In the genomic region with DNA sequence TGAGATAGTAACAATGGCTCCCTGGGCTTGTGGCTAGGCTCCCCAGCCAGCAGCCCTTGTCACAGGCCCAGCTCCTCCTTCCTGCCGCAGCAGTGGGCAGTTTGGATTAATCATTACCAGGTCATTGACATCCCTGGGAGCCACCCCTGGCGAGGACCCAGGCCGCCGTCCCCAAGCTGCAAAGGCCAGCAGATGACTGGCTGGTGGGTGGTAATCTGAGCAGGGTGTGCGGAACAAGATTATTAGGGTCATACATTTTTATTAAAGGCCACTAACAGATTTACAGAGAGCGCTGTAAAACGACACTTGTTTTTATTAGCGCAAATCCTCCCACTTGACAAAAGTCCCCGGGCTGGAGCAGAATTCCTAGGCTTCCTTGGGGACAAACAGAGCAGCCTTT, we compare ENCODE assay signal across 10 mouse cellular contexts. TPM values are rescaled to one million over a fixed set of nuclear protein-coding genes. Genes with fewer than 3 reads are reported as not detected.
DNase-seq lines count a peak whose midpoint lies in the region; ATAC-seq and TF ChIP-seq lines count a peak whose summit lies in the region.
"Had no signal": no experiment of that assay in that cellular context is flagged by ENCODE, and none has a peak within 500 bp of the region (broad histone marks: within the 10 kb centered on the region; RNA-seq: fewer than 3 reads in every experiment).

No protein-coding gene starts in this region.

- peak; percentile 90 for ATAC-seq in kidney, postnatal 0 days (replicated peaks; ENCODE audit: low FRiP score, low read depth)
- no peak for ATAC-seq in lung, postnatal 0 days

- H3K27ac ChIP-seq in embryonic facial prominence, embryonic 10.5 days (replicated peaks) = peak overlapping the region; percentile 54; the same call in 1 of the 2 replicates
- H3K27ac ChIP-seq in kidney, postnatal 0 days = no peak overlapping the region
- no peak overlapping the region for H3K27ac ChIP-seq in lung, postnatal 0 days (ENCODE audit: low read length)
- H3K27ac ChIP-seq: forebrain, embryonic 12.5 days; liver, embryonic 15.5 days had no signal

- no peak overlapping the region for H3K4me3 ChIP-seq in embryonic facial prominence, embryonic 10.5 days
- no peak overlapping the region for H3K4me3 ChIP-seq in kidney, postnatal 0 days (replicated peaks; ENCODE audit: low read depth, low read length)
- H3K4me3 ChIP-seq in lung, postnatal 0 days (ENCODE audit: low read depth, low read length) = no peak overlapping the region
- H3K4me3 ChIP-seq: forebrain, embryonic 12.5 days; liver, embryonic 15.5 days had no signal

- H3K4me1 ChIP-seq in embryonic facial prominence, embryonic 10.5 days = peaks cover 35% of the 10 kb centered on the region
- H3K4me1 ChIP-seq in kidney, postnatal 0 days (replicated peaks; ENCODE audit: insufficient read depth, low read length) = peaks cover 14% of the 10 kb centered on the region
- no peaks in the 10 kb centered on the region for H3K4me1 ChIP-seq in lung, postnatal 0 days (ENCODE audit: insufficient read depth, low read depth, low read length)
- H3K4me1 ChIP-seq: forebrain, embryonic 12.5 days; liver, embryonic 15.5 days had no signal

- H3K4me2 ChIP-seq in kidney, postnatal 0 days (ENCODE audit: low read length) = no peak overlapping the region
- no peak overlapping the region for H3K4me2 ChIP-seq in lung, postnatal 0 days (replicated peaks; ENCODE audit: low read depth, low read length)
- H3K4me2 ChIP-seq: forebrain, embryonic 12.5 days; liver, embryonic 15.5 days had no signal

- intact Hi-C loops in left cerebral cortex, postnatal 4 days (cut with DNase I) = no loop called here

- TF ChIP-seq CTCF in kidney, postnatal 0 days (IDR thresholded peaks at IDR 0.05; ENCODE audit: low read depth) = no peak
- TF ChIP-seq CTCF in lung, postnatal 0 days (IDR thresholded peaks at IDR 0.05) = no peak

- H3K36me3 ChIP-seq in embryonic facial prominence, embryonic 10.5 days (replicated peaks) = no peaks in the 10 kb centered on the region
- no peaks in the 10 kb centered on the region for H3K36me3 ChIP-seq in kidney, postnatal 0 days (ENCODE audit: insufficient read depth, low read length)
- no peaks in the 10 kb centered on the region for H3K36me3 ChIP-seq in lung, postnatal 0 days (ENCODE audit: insufficient read depth, low read length)
- H3K36me3 ChIP-seq: forebrain, embryonic 12.5 days; liver, embryonic 15.5 days had no signal

- TF ChIP-seq EP300 in lung, postnatal 0 days (IDR thresholded peaks at IDR 0.05) = no peak

- H3K27me3 ChIP-seq in embryonic facial prominence, embryonic 10.5 days (replicated peaks; ENCODE audit: low read depth, poor library complexity, severe bottlenecking) = peaks cover 19% of the 10 kb centered on the region; the same call in 1 of the 2 replicates
- H3K27me3 ChIP-seq in kidney, postnatal 0 days (ENCODE audit: insufficient read depth, low read length) = no peaks in the 10 kb centered on the region
- no peaks in the 10 kb centered on the region for H3K27me3 ChIP-seq in lung, postnatal 0 days (replicated peaks; ENCODE audit: insufficient read depth, low read length)
- H3K27me3 ChIP-seq: forebrain, embryonic 12.5 days had no signal

- 21% methylated on average over 9 of the region's 9 CpGs for WGBS in embryonic facial prominence, embryonic 10.5 days
- 3% methylated on average over 9 of the region's 9 CpGs for WGBS in kidney, postnatal 0 days
- WGBS in lung, postnatal 0 days = 9% methylated on average over 9 of the region's 9 CpGs

- H3K9ac ChIP-seq in kidney, postnatal 0 days (ENCODE audit: low read depth, low read length) = no peak overlapping the region
- no peak overlapping the region for H3K9ac ChIP-seq in lung, postnatal 0 days (replicated peaks; ENCODE audit: low read depth)
- H3K9ac ChIP-seq: forebrain, embryonic 12.5 days; liver, embryonic 15.5 days had no signal

- H3K9me3 ChIP-seq in embryonic facial prominence, embryonic 10.5 days = no peaks in the 10 kb centered on the region
- H3K9me3 ChIP-seq in kidney, postnatal 0 days (replicated peaks; ENCODE audit: low read length) = no peaks in the 10 kb centered on the region
- no peaks in the 10 kb centered on the region for H3K9me3 ChIP-seq in lung, postnatal 0 days (ENCODE audit: low read length)
- H3K9me3 ChIP-seq: forebrain, embryonic 12.5 days; liver, embryonic 15.5 days had no signal

- peak; percentile 12 to 32 for DNase-seq in adrenal gland, adult (ENCODE audit: inconsistent age in 2 of 2, low spot score in 1 of 2)
- no peak for DNase-seq in adrenal gland, adult 8-10 months
- peak; percentile 62 for DNase-seq in embryonic facial prominence, embryonic 10.5 days (ENCODE audit: low spot score)
- peak; percentile 92 for DNase-seq in kidney, postnatal 0 days (ENCODE audit: low spot score)
- DNase-seq in lung, postnatal 0 days (ENCODE audit: low spot score) = peak; percentile 10
- no peak for DNase-seq in B cell, adult 2 months
- DNase-seq in left cerebral cortex, postnatal 4 days = no peak
- DNase-seq in layer of hippocampus, adult 9-11 months = no peak

RNA-seq across cellular contexts. Expression of gene Atp2b2, which starts 29.6 kb away (rescaled TPM):
- total RNA-seq in adrenal gland, adult 8-10 months (2022) = 10 to 100 TPM in 2 of 4 experiments, 1 to 10 TPM in 2; 6.9 to 13.6 (median 10.4) TPM
- polyA plus RNA-seq in embryonic facial prominence, embryonic 10.5 days (2016; fragmentation: Nextera tagmentation; extraction: Ambion mirVana) = 0.92 and 1.1 TPM in 2 replicates
- 0.12 and 0.13 TPM in 2 replicates for polyA plus RNA-seq in kidney, postnatal 0 days (2015; fragmentation: Nextera tagmentation; extraction: Ambion mirVana)
- 0.63 and 2.1 TPM in 2 replicates for polyA plus RNA-seq in lung, postnatal 0 days (2015; fragmentation: Nextera tagmentation; extraction: Ambion mirVana)
- total RNA-seq in left cerebral cortex, postnatal 4 days (2021) = 100 to 1,000 TPM; 204 to 209 TPM

Comparison
In these comparisons a context has a peak if more than half of its experiments do, and no peak if none do; other contexts are left out.
1. DNase-seq: peak in adrenal gland, adult (2 of 2), embryonic facial prominence, embryonic 10.5 days (single experiment), kidney, postnatal 0 days (single experiment) and lung, postnatal 0 days (single experiment); none in adrenal gland, adult 8-10 months (single experiment), B cell, adult 2 months (0 of 2), left cerebral cortex, postnatal 4 days (single experiment) and layer of hippocampus, adult 9-11 months (single experiment).